Mouse (Mus musculus): ENCODE data around the gene Antxrl. TPM values are rescaled to one million over a fixed set of nuclear protein-coding genes. Genes with fewer than 3 reads are reported as not detected.

Antxrl gene
- polyA plus RNA-seq, 1 experiment = not detected

DNA sequence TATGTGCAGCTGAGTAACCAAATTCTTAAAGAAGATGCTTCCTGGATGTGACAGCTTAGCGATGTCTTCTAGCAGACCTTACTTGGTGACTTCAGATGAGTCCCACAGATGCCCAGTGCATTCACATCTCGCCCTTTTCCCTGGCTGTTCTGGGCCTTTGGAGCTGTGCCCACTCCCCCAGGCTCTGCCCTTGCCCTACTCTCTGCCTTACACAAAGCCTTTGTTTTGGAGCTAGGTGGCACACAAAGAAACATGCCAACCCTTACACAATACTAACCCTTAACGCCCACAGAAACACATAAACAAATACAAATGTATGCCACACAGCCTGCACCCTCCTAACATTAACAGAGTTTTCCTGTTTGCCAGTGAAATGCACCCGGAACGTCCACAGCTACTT lies 43.7 kb downstream of the Antxrl start:
- no peak overlapping the region for H3K27ac ChIP-seq (ENCODE audit: insufficient read depth, low read depth, low read length)
- no peak for TF ChIP-seq CTCF (IDR thresholded peaks at IDR 0.05; ENCODE audit: low read depth, low read length)
- TF ChIP-seq POLR2A (IDR thresholded peaks at IDR 0.05; ENCODE audit: borderline replicate concordance, low read depth, low read length) = no peak
- H3K4me3 ChIP-seq (ENCODE audit: insufficient read depth, low read length) = no peak overlapping the region
- H3K4me1 ChIP-seq (ENCODE audit: control insufficient read depth, insufficient read depth, low read length) = no peaks in the 10 kb centered on the region

DNA sequence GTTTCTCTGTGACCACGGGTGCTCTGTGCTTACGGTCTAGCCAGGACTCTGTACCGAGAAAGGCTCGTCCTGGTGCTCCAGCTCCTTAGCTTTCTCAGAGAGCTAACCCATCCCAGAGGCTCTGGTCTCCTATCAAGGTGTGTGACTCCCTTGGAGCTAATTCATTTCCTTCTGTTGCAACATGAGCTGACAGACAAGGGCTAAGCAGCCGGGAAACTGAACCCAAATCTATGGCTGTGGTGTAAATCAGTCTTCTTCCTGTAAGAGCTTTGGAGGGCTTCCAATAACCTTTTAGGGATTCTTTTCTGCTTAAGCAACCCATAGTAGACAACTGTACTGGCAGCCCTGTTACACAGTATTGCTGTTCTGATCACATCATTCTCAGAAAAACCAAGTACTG lies 50.1 kb downstream of the Antxrl start, which contains the start of gene A630023A22Rik:
Gene A630023A22Rik, minus strand, starts transcription at position 154 of the 400 bp plus-strand sequence.
- no peak within 1 kb of the TSS for H3K27ac ChIP-seq (ENCODE audit: insufficient read depth, low read depth, low read length)
- TF ChIP-seq POLR2A (IDR thresholded peaks at IDR 0.05; ENCODE audit: borderline replicate concordance, low read depth, low read length) = no peak
- no peak for TF ChIP-seq CTCF (IDR thresholded peaks at IDR 0.05; ENCODE audit: low read depth, low read length)
- H3K4me1 ChIP-seq (ENCODE audit: control insufficient read depth, insufficient read depth, low read length) = peaks cover 5% of the 10 kb centered on the region
- H3K4me3 ChIP-seq (ENCODE audit: insufficient read depth, low read length) = no peak within 1 kb of the TSS

DNA sequence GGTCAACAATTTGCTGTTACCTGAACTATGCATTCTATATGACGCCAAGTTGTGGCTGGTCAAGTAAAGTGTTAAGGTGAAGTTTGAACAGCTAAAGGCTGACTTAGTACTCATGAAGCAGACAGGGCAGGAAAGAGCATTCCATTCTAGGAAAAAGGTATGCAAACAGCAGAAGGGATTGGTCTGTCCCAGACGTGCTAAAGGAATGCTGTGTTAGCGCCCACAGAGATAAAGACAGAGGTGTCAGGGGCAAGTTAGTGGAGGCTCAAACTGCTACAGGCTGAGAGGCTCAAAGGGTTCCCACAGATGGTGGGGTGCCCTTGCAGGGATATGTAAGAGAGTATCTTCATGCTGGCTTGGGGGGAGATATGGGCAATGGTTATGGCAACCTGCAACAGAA lies 51.3 kb downstream of the Antxrl start:
- H3K27ac ChIP-seq (ENCODE audit: insufficient read depth, low read depth, low read length) = no peak overlapping the region
- TF ChIP-seq CTCF (IDR thresholded peaks at IDR 0.05; ENCODE audit: low read depth, low read length) (no peak), POLR2A (IDR thresholded peaks at IDR 0.05; ENCODE audit: borderline replicate concordance, low read depth, low read length) (no peak)
- H3K4me1 ChIP-seq (ENCODE audit: control insufficient read depth, insufficient read depth, low read length) = peaks cover 5% of the 10 kb centered on the region
- H3K4me3 ChIP-seq (ENCODE audit: insufficient read depth, low read length) = no peak overlapping the region

DNA sequence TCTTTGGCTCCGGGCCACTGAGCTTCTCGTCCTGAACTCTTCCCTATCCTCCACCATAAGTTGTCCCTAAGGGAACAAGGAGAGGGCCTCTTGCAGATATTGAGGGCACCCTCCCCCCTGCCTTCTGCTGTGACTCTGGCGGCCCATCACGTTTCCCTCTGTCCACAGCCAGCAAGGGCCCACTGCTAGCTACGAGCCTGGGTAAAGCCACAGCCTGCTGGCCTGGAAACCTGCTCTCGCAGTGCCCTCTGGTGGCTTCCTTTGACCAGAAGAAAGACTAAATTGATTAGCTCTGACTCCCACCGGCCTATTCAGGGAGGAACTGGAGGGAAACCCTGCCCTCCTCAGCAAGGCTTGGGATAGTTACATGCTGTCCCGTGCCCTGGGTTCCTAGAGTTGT lies 52.4 kb downstream of the Antxrl start:
- TF ChIP-seq POLR2A (IDR thresholded peaks at IDR 0.05; ENCODE audit: borderline replicate concordance, low read depth, low read length) = no peak
- no peak for TF ChIP-seq CTCF (IDR thresholded peaks at IDR 0.05; ENCODE audit: low read depth, low read length)
- Histone ChIP-seq H3K27ac (ENCODE audit: insufficient read depth, low read depth, low read length) (no peak overlapping the region), H3K4me3 (ENCODE audit: insufficient read depth, low read length) (no peak overlapping the region), H3K4me1 (ENCODE audit: control insufficient read depth, insufficient read depth, low read length) (peaks cover 5% of the 10 kb centered on the region)

DNA sequence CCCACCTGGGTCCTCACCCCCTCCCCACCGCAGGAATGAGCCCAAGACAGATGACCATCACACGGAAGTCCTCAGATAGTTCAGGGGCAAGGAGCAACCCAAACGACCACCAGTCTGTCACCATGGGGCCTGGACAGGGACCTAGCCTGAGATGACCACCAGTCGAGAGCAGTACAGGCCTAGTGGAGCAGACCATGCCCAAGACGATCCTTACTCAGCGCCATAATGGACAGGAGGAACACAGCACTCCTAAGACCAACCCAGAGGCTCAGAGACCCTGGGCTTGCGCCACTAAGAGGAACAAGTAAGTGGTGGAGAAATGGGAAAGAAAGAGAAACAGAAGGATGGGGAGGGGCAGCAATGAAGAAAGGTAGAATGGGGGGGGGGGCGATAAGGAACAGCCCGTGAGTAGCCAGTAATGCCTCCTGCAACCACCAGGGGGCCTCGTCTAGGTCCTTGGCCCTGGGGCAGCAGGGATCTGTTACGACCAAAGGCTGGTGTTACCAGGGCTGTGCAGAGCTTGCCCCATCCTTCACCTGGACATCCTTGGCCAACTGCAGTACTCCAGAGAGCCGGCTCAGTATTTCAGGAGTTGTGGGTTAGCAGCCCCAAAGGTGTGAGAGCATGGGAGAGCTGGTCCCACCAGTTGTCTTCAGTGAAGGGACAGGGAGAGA lies 54.0 kb downstream of the Antxrl start:
- H3K27ac ChIP-seq (ENCODE audit: insufficient read depth, low read depth, low read length) = no peak overlapping the region
- TF ChIP-seq CTCF (IDR thresholded peaks at IDR 0.05; ENCODE audit: low read depth, low read length) (peak; percentile 64; the same call in 1 of the 2 replicates), POLR2A (IDR thresholded peaks at IDR 0.05; ENCODE audit: borderline replicate concordance, low read depth, low read length) (no peak)
- peaks cover 5% of the 10 kb centered on the region for H3K4me1 ChIP-seq (ENCODE audit: control insufficient read depth, insufficient read depth, low read length)
- H3K4me3 ChIP-seq (ENCODE audit: insufficient read depth, low read length) = no peak overlapping the region

DNA sequence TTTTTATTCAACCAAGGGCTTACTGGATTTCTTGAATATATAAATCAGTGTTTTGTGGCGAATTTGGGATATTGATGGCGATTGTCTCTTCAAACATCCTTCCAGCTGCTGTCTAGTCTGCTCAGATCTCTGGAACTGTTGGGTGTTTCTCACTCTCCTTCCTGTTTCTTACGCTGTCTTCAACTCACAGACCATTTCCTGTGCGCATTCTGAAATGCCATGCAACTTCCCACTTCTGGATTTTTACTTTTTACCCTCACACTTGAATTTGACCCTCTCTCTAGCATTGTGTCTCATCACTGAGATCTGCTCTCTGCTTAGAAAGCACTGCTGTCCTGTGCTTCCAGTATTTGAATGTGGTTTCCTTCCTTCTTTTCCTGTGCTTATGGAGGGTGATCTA lies 55.1 kb downstream of the Antxrl start:
- H3K4me3 ChIP-seq (ENCODE audit: insufficient read depth, low read length) = no peak overlapping the region
- H3K27ac ChIP-seq (ENCODE audit: insufficient read depth, low read depth, low read length) = no peak overlapping the region
- TF ChIP-seq POLR2A (IDR thresholded peaks at IDR 0.05; ENCODE audit: borderline replicate concordance, low read depth, low read length) = no peak
- peaks cover 5% of the 10 kb centered on the region for H3K4me1 ChIP-seq (ENCODE audit: control insufficient read depth, insufficient read depth, low read length)

DNA sequence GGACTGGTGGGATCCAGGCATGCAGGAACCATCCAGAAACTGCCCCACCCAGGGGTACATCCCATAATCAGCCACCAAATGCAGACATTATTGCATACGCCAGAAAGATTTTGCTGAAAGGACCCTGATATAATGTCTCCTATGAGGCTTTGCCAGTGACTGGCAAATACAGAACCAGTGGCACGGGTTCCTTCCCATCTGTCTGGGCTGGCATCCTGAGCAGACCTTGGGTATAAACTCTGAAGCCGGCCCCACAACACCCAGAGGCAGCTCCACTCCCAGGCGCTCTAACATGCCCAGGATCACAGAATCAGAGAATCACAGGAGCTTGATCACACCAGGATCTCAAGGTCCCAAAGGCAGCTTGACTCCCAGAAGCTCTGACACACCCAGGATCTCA lies 61.8 kb downstream of the Antxrl start:
- no peaks in the 10 kb centered on the region for H3K4me1 ChIP-seq (ENCODE audit: control insufficient read depth, insufficient read depth, low read length)
- no peak overlapping the region for H3K4me3 ChIP-seq (ENCODE audit: insufficient read depth, low read length)
- TF ChIP-seq POLR2A (IDR thresholded peaks at IDR 0.05; ENCODE audit: borderline replicate concordance, low read depth, low read length) (no peak), CTCF (IDR thresholded peaks at IDR 0.05; ENCODE audit: low read depth, low read length) (no peak)
- H3K27ac ChIP-seq (ENCODE audit: insufficient read depth, low read depth, low read length) = no peak overlapping the region

DNA sequence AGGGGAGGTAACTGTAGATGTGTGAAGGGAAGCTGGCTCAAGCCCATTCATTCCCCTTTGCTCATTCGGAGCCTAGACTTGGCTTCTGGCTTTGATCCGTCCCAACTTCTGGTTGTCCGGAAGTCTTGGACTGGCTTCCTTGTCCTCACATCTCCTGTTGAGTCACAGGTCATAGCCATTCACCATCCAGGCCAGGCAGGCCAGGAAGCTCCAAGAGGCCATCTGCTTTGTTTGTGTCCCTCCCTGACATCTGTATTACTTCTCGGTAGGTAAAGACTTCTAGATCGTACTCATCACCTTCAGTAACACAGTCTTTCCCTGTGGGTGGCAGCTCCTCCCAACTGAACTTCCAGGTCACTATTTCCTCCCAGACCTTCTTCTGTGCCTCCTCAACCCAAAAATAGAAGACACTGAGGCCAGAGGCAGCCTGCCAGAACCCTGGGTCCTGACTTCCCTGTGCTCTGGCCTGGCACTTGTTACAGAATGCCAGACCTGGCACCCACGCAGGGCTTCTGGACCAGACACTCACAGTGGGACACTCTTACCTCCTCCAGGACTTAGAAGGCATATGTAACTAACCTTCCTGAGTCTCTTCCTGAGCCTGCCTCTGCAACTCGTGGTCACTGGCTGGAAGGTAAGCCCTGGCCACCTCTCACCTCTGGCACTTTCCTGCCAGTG lies 66.7 kb downstream of the Antxrl start:
- TF ChIP-seq POLR2A (IDR thresholded peaks at IDR 0.05; ENCODE audit: borderline replicate concordance, low read depth, low read length) = no peak
- no peak for TF ChIP-seq CTCF (IDR thresholded peaks at IDR 0.05; ENCODE audit: low read depth, low read length)
- Histone ChIP-seq H3K4me1 (ENCODE audit: control insufficient read depth, insufficient read depth, low read length) (no peaks in the 10 kb centered on the region), H3K4me3 (ENCODE audit: insufficient read depth, low read length) (no peak overlapping the region)

DNA sequence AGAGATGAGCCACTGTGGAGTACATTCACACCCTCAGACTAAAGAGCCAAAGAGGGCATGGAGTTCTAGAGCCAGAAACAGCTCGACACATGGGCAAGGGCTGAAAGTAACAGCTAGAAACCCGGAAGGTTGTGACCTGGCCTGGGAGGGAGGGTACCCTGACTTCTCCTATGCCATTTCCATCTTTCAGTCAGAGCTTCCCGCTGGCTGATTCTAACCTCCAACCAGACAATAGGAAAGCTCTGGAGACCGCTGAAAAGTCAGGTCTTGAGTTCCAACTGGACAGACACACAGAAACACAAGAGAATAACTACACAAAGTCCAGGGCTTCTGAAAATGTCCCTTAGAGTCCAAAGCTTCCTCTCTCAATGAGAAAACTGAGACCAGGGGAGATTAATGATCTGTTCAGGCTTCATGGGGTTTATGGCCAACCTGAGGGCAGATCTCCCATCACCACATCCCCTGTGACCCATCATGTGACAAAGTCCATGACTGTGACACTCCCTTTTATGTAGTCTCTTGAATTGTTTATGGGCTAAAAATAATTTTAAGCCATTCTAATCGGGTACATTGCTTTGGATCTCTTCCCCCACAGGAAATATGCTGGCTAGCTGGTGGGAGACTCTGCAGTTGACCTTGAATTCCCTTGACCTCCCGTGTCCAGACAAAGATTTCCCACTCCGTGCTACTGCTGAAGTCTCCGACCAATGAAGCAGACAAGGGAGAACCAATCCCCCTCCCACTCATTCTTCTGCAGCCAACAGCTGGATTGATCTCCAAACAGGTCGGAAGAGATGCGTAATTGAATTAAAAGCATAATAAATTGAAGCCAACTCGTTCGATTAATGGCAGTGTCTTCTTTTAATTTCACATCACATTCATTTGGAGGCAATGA lies 67.8 kb downstream of the Antxrl start:
- TF ChIP-seq POLR2A (IDR thresholded peaks at IDR 0.05; ENCODE audit: borderline replicate concordance, low read depth, low read length) (no peak), CTCF (IDR thresholded peaks at IDR 0.05; ENCODE audit: low read depth, low read length) (no peak)
- Histone ChIP-seq H3K4me3 (ENCODE audit: insufficient read depth, low read length) (no peak overlapping the region), H3K27ac (ENCODE audit: insufficient read depth, low read depth, low read length) (no peak overlapping the region), H3K4me1 (ENCODE audit: control insufficient read depth, insufficient read depth, low read length) (no peaks in the 10 kb centered on the region)

More for the DNA sequence above, 66.7 kb downstream of the Antxrl start:
- no peak overlapping the region for H3K27ac ChIP-seq (ENCODE audit: insufficient read depth, low read depth, low read length)
